32 mouse cellular contexts compared by ENCODE assay signal in genomic region chr17:12373601-12374144, GRCm38 (mm10). TPM values are rescaled to one million over a fixed set of nuclear protein-coding genes. Genes with fewer than 3 reads are reported as not detected.
"Had no signal": no experiment of that assay in that cellular context is flagged by ENCODE, and none has a peak within 500 bp of the region (broad histone marks: within the 10 kb centered on the region; RNA-seq: fewer than 3 reads in every experiment).

No protein-coding gene starts in this region.

- H3K27me3 ChIP-seq: hindbrain, embryonic 13.5 days; hindbrain, embryonic 15.5 days; kidney, embryonic 15.5 days; limb, embryonic 15.5 days had no signal

- DNase-seq: gastrocnemius, adult 2 months; gastrocnemius, postnatal 10 days; gastrocnemius, postnatal 25 days; heart, adult 18-20 months; heart, postnatal 14 days; heart, postnatal 36 days; kidney, adult 11 months; kidney, adult 2 months; kidney, adult 9 months; kidney, postnatal 14 days; kidney, postnatal 36 days; layer of hippocampus, adult 9-11 months; layer of hippocampus, postnatal 36 days; left cerebral cortex, postnatal 4 days had no signal

- H3K9ac ChIP-seq: heart, embryonic 12.5 days; hindbrain, embryonic 13.5 days; hindbrain, embryonic 15.5 days; kidney, embryonic 15.5 days; limb, embryonic 13.5 days; limb, embryonic 15.5 days; liver, embryonic 12.5 days had no signal

- H3K4me1 ChIP-seq: hindbrain, embryonic 13.5 days; limb, embryonic 13.5 days; limb, embryonic 15.5 days had no signal

- ATAC-seq: hindbrain, postnatal 0 days; liver, embryonic 12.5 days had no signal

- H3K4me3 ChIP-seq: gastrocnemius, adult 2 months; heart, embryonic 10.5 days; heart, embryonic 12.5 days; hindbrain, embryonic 13.5 days; hindbrain, embryonic 15.5 days; kidney, embryonic 15.5 days; limb, embryonic 13.5 days; limb, embryonic 15.5 days; liver, embryonic 12.5 days had no signal

- H3K9me3 ChIP-seq: heart, embryonic 10.5 days; heart, embryonic 12.5 days; hindbrain, embryonic 13.5 days; hindbrain, embryonic 15.5 days; kidney, embryonic 15.5 days; limb, embryonic 13.5 days; limb, embryonic 15.5 days; liver, embryonic 12.5 days had no signal

- H3K4me2 ChIP-seq: heart, embryonic 12.5 days; hindbrain, embryonic 13.5 days; hindbrain, embryonic 15.5 days; kidney, embryonic 15.5 days; limb, embryonic 13.5 days; limb, embryonic 15.5 days; liver, embryonic 12.5 days had no signal

- H3K27ac ChIP-seq: gastrocnemius, adult 2 months; heart, embryonic 10.5 days; hindbrain, embryonic 13.5 days; hindbrain, embryonic 15.5 days; hindbrain, postnatal 0 days; kidney, embryonic 15.5 days; kidney, postnatal 0 days; limb, embryonic 13.5 days; limb, embryonic 15.5 days; liver, embryonic 12.5 days had no signal

- H3K36me3 ChIP-seq: heart, embryonic 10.5 days; heart, embryonic 12.5 days; hindbrain, embryonic 13.5 days; hindbrain, embryonic 15.5 days; kidney, embryonic 15.5 days; limb, embryonic 13.5 days; limb, embryonic 15.5 days; liver, embryonic 12.5 days had no signal

RNA-seq across cellular contexts. Expression of gene Plg, which starts 4.7 kb away (rescaled TPM):
- total RNA-seq: gastrocnemius, adult 2 months; gastrocnemius, postnatal 25 days; granulocyte monocyte progenitor cell, adult 5-6 weeks; heart, adult 18-20 months; heart, adult 8-10 months; heart, postnatal 14 days; heart, postnatal 36 days; hematopoietic stem cell, adult 5-6 weeks; layer of hippocampus, adult 18-20 months; layer of hippocampus, postnatal 14 days; layer of hippocampus, postnatal 36 days; left cerebral cortex, postnatal 10 days had no signal
- polyA plus RNA-seq: heart, embryonic 14.5 days; hindbrain, embryonic 11.5 days; hindbrain, embryonic 13.5 days; hindbrain, postnatal 0 days had no signal
